Mouse (Mus musculus) large intestine, adult 2 months (tissue): ENCODE measurements around the gene Bub1. TPM values are rescaled to one million over a fixed set of nuclear protein-coding genes. Genes with fewer than 3 reads are reported as not detected.

Source experiments
- DNase-seq: peaks from one replicate; pipeline ENCODE4 v3.0.0-alpha.2; 2012; ENCODE audit warnings: low read depth, low spot score
- WGBS: fragments of 180-500 bp; shearing (Covaris S2); methylation state at CpG from one replicate; pipeline ENCODE4 v1.1.7; 2018; 5-methylcytosine and 5-hydroxymethylcytosine counted together
- polyA plus RNA-seq: library from polyadenylated mRNA; depleted of rRNA; stranded (reverse); fragments of >200 nt; gene quantifications from 2 replicates; pipeline ENCODE4 v1.2.3, GENCODE M21; 2012; rRNA removed

The Bub1 gene
- polyA plus RNA-seq, 1 experiment, result 7.0 TPM

DNA sequence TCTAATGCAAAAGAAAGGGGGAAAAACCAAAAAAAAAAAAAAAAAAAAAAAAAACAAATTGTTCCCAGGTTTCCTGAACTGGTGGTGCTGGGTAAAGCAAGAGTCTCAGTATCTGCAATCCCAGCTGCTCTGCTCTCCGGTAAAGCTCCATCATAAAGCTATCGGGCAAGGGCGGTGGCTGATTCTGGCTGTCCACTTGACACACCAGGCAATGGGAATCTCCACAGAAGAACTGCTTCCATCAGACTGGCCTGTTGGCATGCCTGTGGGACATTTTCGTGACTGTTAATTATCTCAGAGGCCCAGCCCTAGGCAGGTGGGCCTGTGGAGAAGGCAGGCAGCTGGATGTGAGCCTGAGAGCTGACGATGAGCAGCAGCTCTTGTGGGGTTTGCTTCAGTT lies 53.2 kb downstream of the Bub1 start:
- DNase-seq, result no peak
- 87% methylated on average over 5 of the region's 5 CpGs for WGBS

DNA sequence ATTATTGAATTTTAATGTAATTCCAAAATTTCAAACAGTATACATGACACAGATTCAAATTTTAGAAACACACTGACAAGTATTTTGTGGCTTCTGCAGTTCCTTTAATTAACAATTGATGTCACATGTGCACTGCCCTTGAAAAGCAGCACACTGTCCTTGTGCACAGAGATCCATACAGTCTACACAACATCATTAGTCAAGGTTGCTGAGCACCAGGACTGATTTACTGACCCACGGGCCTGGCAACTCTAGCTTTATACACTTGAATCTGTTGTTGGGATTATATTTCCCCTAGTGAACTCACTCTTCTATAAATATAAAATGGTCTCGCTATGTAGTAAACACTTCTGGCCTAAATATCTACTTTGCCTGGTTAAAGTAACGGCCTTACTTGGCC lies 56.7 kb downstream of the Bub1 start:
- WGBS, result 76% methylated on average over 3 of the region's 3 CpGs
- DNase-seq, result no peak

GRCm38 (mm10) chr2:127774578-127774941 lies 57.1 kb downstream of the Bub1 start:
- no peak for DNase-seq
- WGBS, result 64% methylated on average over 1 of the region's 1 CpGs

DNA sequence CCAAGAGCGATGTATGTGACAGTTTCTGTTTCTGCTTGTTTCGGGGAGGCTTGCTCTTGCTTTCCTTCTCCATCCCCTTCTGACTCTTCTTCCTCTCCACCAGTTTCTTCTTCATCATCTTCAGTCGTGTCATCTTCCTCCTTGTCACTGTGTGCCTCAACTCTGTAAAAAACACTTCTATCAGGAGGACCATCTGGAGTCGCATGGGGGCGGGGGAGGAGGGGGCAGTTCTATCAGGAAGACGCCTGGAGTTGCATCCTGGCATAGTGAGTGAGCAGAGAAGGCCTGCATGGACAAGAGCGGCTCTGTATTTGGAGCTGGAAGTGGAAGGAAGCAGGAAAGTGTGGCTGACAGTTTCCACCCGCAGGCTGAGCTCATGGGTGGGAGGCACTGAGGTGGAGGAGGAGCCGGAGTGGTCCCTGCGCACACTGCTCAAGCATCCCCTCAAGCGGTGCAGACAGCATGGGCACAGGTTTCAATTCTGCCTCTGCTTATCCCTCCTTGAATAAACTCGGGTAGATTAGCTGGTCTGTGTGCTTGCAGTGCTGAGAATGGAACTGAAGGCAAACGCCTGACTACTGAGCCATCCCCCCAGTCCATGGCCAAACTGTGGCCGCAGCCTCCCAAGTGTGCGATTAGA lies 57.6 kb downstream of the Bub1 start:
- 73% methylated on average over 15 of the region's 15 CpGs for WGBS
- no peak for DNase-seq

DNA sequence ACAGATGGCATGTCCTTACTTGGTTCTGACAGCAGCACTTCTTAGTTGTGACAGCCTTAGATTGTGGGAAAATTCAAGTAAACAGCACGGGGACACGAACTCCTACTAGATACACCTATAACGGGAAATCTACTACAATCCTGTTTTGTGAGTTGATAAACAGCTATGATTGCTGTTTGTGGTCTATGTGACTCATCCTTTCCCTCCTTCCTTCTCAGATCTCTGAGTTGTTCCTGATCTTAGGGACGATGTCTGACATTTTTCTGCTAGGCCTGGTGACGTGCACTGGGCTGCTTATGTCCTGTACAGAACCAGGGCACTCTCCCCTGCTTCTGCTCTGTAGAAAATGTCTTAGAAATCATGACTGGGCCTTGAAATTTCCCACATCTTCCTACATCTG lies 70.1 kb downstream of the Bub1 start:
- no peak for DNase-seq
- 73% methylated on average over 5 of the region's 5 CpGs for WGBS

GRCm38 (mm10) chr2:127760429-127761000 lies 71.2 kb downstream of the Bub1 start:
- WGBS, result 68% methylated on average over 10 of the region's 10 CpGs
- no peak for DNase-seq

DNA sequence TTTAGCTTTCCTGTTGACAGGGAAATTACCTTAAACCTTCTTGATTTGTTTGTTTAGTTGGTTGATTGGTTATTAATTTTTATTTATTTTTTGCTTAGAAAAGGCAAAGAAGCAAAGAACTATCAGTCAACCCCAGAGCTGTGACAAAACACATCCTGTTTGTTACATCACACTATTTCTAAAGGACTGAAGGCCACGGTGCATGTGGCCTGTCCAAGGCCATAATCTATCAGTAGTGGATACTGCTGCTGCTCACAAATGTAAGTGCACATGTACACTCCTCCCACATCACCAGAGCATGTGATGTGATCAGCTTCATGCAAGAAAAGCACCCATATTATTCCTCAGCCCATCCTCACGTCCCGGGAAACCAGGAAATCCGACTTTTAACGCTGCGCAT lies 71.7 kb downstream of the Bub1 start:
- WGBS, result 89% methylated on average over 6 of the region's 6 CpGs
- DNase-seq, result no peak

- DNase-seq, result no peak
- 68% methylated on average over 5 of the region's 5 CpGs for whole genome bisulfite sequencing
Measured at GRCm38 (mm10) chr2:127759157-127759880, 72.3 kb downstream of the Bub1 start.

- no peak for DNase-seq
- WGBS, result 60% methylated on average over 8 of the region's 8 CpGs
Measured at GRCm38 (mm10) chr2:127757171-127757570, 74.5 kb downstream of the Bub1 start.

- 96% methylated on average over 4 of the region's 4 CpGs for WGBS
- no peak for DNase-seq
Measured at GRCm38 (mm10) chr2:127754113-127754512, 77.6 kb downstream of the Bub1 start.

DNA sequence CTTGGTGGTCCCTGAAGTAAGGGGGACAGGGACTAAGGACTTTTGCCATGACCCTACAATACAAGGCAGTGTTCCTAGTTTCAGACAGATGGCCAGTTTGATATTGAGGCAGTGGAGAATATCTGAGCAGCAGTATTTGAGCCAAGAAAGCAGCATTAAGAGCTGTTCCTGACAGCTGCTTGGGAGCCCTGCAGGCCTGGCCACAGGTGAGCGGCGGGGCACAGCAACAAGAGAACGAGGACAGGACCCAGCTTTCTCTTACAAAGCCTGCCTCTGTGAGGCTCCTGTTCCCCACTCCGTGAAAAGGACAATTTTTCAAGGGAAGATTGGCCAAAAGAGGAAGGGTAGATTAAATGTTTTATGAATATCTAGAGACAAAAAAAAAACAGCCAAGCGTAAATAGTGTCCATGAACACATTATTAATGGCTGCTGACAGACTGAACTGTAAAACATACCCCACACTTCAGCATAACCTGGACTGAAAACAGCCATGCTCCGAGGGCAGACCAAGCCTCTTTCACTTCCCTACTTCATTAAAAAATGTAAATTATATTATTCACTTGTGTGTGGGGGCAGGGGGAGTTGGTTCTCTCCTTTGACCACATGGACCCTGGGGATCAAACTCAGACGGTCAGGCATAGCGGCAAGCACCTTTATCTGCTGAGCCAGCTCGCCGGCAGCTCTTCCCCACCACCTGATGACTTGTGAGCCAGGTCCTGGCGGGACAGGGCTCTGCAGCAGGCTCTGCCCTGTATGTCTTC lies 79.6 kb downstream of the Bub1 start:
- WGBS, result 82% methylated on average over 11 of the region's 11 CpGs
- no peak for DNase-seq

Other genes with a start within 250 kb of the Bub1 start
- gene Zfp661, start 244.8 kb downstream of the Bub1 start, polyA plus RNA-seq, result 1.7 and 3.1 TPM in 2 replicates
- gene Mrps5, start 244.6 kb downstream of the Bub1 start, polyA plus RNA-seq, result 58.7 and 66.7 TPM in 2 replicates
- 0.51 and 5.1 TPM in 2 replicates for gene Mal, start 175.2 kb downstream of the Bub1 start, polyA plus RNA-seq
- gene Mall, start 101.9 kb downstream of the Bub1 start, polyA plus RNA-seq, result 299 and 309 TPM in 2 replicates
- 3.5 and 4.2 TPM in 2 replicates for gene Nphp1, start 43.0 kb downstream of the Bub1 start, polyA plus RNA-seq
- 63.0 and 70.6 TPM in 2 replicates for gene Mtln, start 39.4 kb downstream of the Bub1 start, polyA plus RNA-seq
- gene Acoxl, start 7.0 kb upstream of the Bub1 start, polyA plus RNA-seq, result 0.17 and 0.26 TPM in 2 replicates